Mouse (Mus musculus) C2C12 (cell line): Measurements from ENCODE around the gene Slc30a7. TPM values are rescaled to one million over a fixed set of nuclear protein-coding genes. Genes with fewer than 3 reads are reported as not detected.
A peak's percentile ranks its signal among the peaks of the same experiment; 100 is the strongest.

Experiments used
- H3K27me3 ChIP-seq: one replicate; pipeline ENCODE4 v1.6.1; 2011; ENCODE audit not compliant: control insufficient read depth, insufficient read depth, insufficient read length
- H3K36me3 ChIP-seq: one replicate; pipeline ENCODE4 v1.6.1; 2011; ENCODE audit not compliant: control insufficient read depth, insufficient read depth
- H3K4me3 ChIP-seq: one replicate; pipeline ENCODE4 v1.5.1; 2011; ENCODE audit warnings: mild to moderate bottlenecking, control low read depth; ENCODE audit not compliant: poor library complexity, insufficient read depth, severe bottlenecking
- H3K79me2 ChIP-seq: one replicate; pipeline ENCODE4 v1.6.1; 2011; ENCODE audit not compliant: control insufficient read depth, insufficient read depth
- H3K79me3 ChIP-seq: one replicate; pipeline ENCODE4 v1.6.1; 2011; ENCODE audit warnings: low read depth, control low read depth
- H3ac ChIP-seq: one replicate; pipeline ENCODE3; 2011; ENCODE audit warnings: low read depth; ENCODE audit not compliant: control insufficient read depth, insufficient read length
- CEBPB ChIP-seq: IDR thresholded peaks from one replicate; pipeline ENCODE4 v1.6.1; 2011; ENCODE audit warnings: low read depth, mild to moderate bottlenecking, control low read depth, moderate library complexity
- CTCF ChIP-seq: IDR thresholded peaks from one replicate; pipeline ENCODE4 v1.5.1; 2011; ENCODE audit not compliant: control insufficient read depth, insufficient read depth, insufficient read length
- FOSL1 ChIP-seq: IDR thresholded peaks from one replicate; pipeline ENCODE4 v1.8.0; 2011; ENCODE audit warnings: mild to moderate bottlenecking, low read length; ENCODE audit not compliant: poor library complexity, insufficient read depth, severe bottlenecking
- MAX ChIP-seq: IDR thresholded peaks from one replicate; pipeline ENCODE4 v1.6.1; 2011; ENCODE audit warnings: mild to moderate bottlenecking, control low read depth
- MYOD1 ChIP-seq: IDR thresholded peaks from one replicate; pipeline ENCODE4 v1.6.1; 2011; ENCODE audit warnings: low read depth; ENCODE audit not compliant: control insufficient read depth, insufficient read length
- MYOG ChIP-seq: IDR thresholded peaks from one replicate; pipeline ENCODE4 v1.6.1; 2011; ENCODE audit not compliant: control insufficient read depth, insufficient read length; ENCODE audit errors: extremely low read depth
- USF1 ChIP-seq: IDR thresholded peaks from one replicate; pipeline ENCODE4 v1.6.1; 2011; ENCODE audit warnings: low read depth, mild to moderate bottlenecking, control low read depth, moderate library complexity
- polyA plus RNA-seq: library from polyadenylated mRNA; unstranded; fragments of >200 nt; fragmentation: generic; extraction: Trizol; gene quantifications from one replicate; pipeline ENCODE4 v1.2.1, GENCODE M21; 2012; ENCODE audit warnings: missing spikeins

Slc30a7 gene
- polyA plus RNA-seq, 1 experiment, result 7.9 TPM

DNA sequence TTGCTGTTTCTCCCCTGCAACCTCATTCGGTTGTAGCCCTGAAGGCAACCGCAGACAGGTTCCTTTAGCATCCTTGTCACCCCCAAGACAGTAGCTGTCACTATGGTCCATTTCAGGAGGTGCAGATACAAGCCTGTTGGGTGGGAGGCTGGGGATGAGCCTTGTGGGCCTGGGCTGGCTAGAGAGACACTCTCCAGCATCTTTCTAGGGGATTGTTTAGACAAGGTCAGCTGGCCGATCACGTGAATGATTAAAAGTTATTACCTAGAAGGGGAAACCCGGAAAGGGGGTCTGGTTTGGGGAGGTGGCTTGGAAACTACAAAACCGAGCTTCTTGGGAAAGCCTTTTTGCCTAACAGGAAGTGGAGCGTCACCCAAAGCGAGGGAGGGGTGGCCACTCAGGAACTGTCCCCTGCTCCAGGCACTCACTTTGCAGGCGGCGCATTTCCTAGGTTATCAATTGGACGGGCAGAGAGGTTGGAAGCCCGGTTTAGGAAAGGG lies 785 bp upstream of the Slc30a7 start:
- peak overlapping the region; percentile 71 for H3ac ChIP-seq
- peak overlapping the region; percentile 75 for H3K4me3 ChIP-seq
- TF ChIP-seq CEBPB, result no peak
- peak; percentile 84 for TF ChIP-seq USF1
- TF ChIP-seq MYOG, result no peak
- TF ChIP-seq FOSL1, result no peak
- TF ChIP-seq MAX, result no peak
- no peak for TF ChIP-seq MYOD1
- TF ChIP-seq CTCF, result no peak
- peaks cover 31% of the 10 kb centered on the region for H3K79me3 ChIP-seq
- peaks cover 26% of the 10 kb centered on the region for H3K36me3 ChIP-seq
- H3K27me3 ChIP-seq, result no peaks in the 10 kb centered on the region
- peaks cover 38% of the 10 kb centered on the region for H3K79me2 ChIP-seq

DNA sequence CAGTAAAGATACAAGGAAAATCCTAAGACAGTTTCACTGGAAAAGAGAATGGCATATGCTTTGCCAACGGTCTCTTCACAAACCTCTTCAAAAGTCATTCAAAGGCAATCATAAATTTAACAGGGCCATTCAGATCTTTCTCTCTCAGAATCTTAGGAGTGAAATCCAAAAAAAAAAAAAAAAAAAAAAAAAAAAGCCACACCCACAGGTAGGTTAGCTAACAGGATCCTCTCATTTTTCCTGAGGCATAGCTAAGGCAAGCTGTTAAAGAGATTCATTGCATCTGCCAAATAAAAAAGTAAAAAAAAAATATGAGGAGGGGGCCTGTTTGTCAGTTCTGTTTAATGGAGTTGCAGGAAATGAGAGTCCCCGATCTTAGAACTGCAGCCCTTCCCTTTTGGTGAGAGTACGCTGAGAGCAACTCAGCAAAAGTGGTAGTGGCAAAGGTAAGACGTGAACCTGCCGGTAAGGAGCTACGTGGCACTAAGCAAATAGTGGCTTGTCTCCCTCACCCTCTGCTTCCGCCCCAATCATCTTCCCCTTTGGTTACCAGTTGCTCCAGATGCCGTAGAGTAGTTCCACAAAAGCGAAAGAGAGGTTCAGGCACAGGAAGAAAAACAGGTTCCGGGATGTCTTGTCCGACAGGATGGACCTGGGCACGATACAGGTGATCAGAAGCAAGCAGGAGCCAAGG lies 775 bp downstream of the Slc30a7 start:
- peak overlapping the region; percentile 95 for H3ac ChIP-seq
- H3K79me2 ChIP-seq, result peaks cover 38% of the 10 kb centered on the region
- H3K4me3 ChIP-seq, result peak overlapping the region; percentile 75
- H3K27me3 ChIP-seq, result no peaks in the 10 kb centered on the region
- H3K79me3 ChIP-seq, result peaks cover 32% of the 10 kb centered on the region
- TF ChIP-seq MYOD1 (no peak), MYOG (no peak), FOSL1 (no peak)
- H3K36me3 ChIP-seq, result peaks cover 27% of the 10 kb centered on the region

DNA sequence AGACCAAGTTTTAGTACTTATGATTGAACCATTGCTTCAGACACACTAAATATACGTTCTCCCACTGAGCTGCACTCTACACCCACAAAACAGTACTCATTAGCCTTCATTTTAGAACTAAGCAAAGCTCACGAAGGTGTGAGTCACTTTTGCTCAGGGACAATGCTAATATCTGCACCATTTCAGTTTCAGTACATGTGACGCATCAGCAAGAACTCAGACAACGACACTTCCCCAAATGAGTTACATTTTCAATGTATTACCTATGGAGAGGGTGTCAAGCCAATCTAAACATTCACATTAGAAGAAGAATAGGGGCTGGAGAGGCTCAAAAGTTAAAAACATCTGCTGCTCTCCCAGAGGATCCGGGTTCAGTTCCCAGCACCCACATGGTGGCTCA lies 10.3 kb downstream of the Slc30a7 start:
- H3K4me3 ChIP-seq, result no peak overlapping the region
- no peak overlapping the region for H3ac ChIP-seq
- TF ChIP-seq MYOD1 (no peak), MYOG (no peak), CEBPB (no peak), MAX (no peak), CTCF (no peak), FOSL1 (no peak), USF1 (no peak)
- H3K79me2 ChIP-seq, result peaks cover 48% of the 10 kb centered on the region
- peaks cover 28% of the 10 kb centered on the region for H3K36me3 ChIP-seq
- no peaks in the 10 kb centered on the region for H3K27me3 ChIP-seq
- peaks cover 12% of the 10 kb centered on the region for H3K79me3 ChIP-seq

DNA sequence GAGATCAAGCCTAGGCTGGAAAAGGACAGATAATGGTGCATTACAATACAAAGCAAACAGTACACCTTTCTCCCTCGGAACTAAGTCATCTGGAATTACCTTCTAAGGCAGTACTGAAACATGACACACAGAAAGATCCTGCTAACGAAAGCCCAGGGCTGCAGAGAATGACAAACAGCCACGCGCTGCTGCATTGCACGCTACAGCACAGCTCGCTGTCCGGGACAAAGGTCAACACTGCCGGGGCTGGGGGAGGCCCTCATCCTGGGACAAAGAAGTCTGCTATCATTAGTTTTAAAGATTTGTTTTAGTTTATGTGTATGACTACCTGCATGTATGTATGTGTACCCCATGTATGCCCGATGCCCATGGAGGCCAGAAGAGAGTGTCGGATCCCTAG lies 14.2 kb downstream of the Slc30a7 start:
- H3K27me3 ChIP-seq, result no peaks in the 10 kb centered on the region
- H3K79me3 ChIP-seq, result peaks cover 3% of the 10 kb centered on the region
- peaks cover 28% of the 10 kb centered on the region for H3K79me2 ChIP-seq
- peaks cover 30% of the 10 kb centered on the region for H3K36me3 ChIP-seq
- no peak overlapping the region for H3K4me3 ChIP-seq
- H3ac ChIP-seq, result no peak overlapping the region
- TF ChIP-seq MAX (no peak), MYOD1 (no peak), CTCF (no peak), USF1 (no peak), CEBPB (no peak), FOSL1 (no peak), MYOG (no peak)

DNA sequence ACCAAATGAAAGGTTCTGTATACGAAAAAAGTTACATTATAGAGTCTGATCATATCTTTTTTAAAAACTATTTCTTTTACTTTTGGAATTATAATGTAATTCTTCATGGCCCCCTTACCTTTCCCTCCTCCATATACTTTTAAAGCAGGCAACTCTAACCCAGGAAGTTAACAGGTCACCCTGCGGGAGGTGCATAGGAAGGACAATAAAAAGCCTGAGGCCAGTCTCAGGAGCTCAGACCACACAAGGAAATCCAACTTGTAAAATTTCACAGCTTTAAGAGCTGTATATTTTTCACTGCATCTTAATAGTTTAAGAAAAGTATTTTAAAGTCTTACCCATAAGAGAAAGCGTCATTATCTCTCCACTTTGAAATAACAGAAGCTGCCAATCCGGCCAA lies 14.6 kb downstream of the Slc30a7 start:
- H3K4me3 ChIP-seq, result no peak overlapping the region
- H3K79me2 ChIP-seq, result peaks cover 24% of the 10 kb centered on the region
- peaks cover 27% of the 10 kb centered on the region for H3K36me3 ChIP-seq
- no peak for TF ChIP-seq MYOG
- TF ChIP-seq CEBPB, result no peak
- no peak for TF ChIP-seq MYOD1
- TF ChIP-seq MAX, result no peak
- TF ChIP-seq FOSL1, result no peak
- no peak for TF ChIP-seq CTCF
- no peak for TF ChIP-seq USF1
- H3ac ChIP-seq, result no peak overlapping the region
- peaks cover 2% of the 10 kb centered on the region for H3K79me3 ChIP-seq
- H3K27me3 ChIP-seq, result no peaks in the 10 kb centered on the region

DNA sequence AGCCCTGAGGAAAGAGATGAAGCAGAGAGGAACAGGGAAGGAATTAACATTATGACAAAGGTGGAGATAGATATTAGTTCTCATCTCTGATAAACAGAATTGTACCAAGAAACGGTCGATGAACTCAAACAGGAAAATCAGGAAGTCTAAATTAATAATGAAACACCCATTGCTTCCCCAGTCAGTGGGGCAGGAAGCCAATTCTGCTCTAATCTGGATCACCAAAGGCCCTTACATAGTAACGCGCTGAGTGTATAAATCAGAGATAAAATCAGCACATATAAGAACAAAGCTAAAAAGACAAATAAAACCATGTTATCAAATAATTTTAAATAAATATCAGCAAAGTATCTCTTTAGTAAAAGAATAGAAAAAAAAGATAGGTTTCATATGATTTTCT lies 15.1 kb downstream of the Slc30a7 start:
- no peak overlapping the region for H3ac ChIP-seq
- H3K79me2 ChIP-seq, result peaks cover 19% of the 10 kb centered on the region
- peaks cover 2% of the 10 kb centered on the region for H3K79me3 ChIP-seq
- no peaks in the 10 kb centered on the region for H3K27me3 ChIP-seq
- H3K4me3 ChIP-seq, result no peak overlapping the region
- peaks cover 27% of the 10 kb centered on the region for H3K36me3 ChIP-seq
- TF ChIP-seq USF1 (no peak), MYOD1 (no peak), MAX (no peak), FOSL1 (no peak), CEBPB (no peak), MYOG (no peak), CTCF (no peak)
